Mouse (Mus musculus) liver, embryonic 11.5 days (tissue): ENCODE measurements around the gene Scfd2. TPM values are rescaled to one million over a fixed set of nuclear protein-coding genes. Genes with fewer than 3 reads are reported as not detected.
A peak's percentile ranks its signal among the peaks of the same experiment; 100 is the strongest.

Experiments
- ATAC-seq: fragments of 200-750 bp; cut with Nextera tagmentation; replicated peaks from 2 replicates; pipeline ENCODE4 v1.8.0; 2017; ENCODE audit warnings: moderate number of reproducible peaks, mild to moderate bottlenecking, moderate TSS enrichment, moderate library complexity; ENCODE audit not compliant: low FRiP score
- DNase-seq: peaks from one replicate; pipeline ENCODE4 v3.0.0-alpha.2; 2017; ENCODE audit warnings: low spot score
- H3K27ac ChIP-seq: fragments of 300-500 bp; sonication (generic); 2 replicates; pipeline ENCODE4 v1.5.1; 2014; ENCODE audit warnings: mild to moderate bottlenecking, low read depth, low read length, control low read depth
- H3K27me3 ChIP-seq: fragments of 300-500 bp; sonication (generic); replicated peaks from 2 replicates; pipeline ENCODE4 v1.6.1; 2014; ENCODE audit warnings: low read length, mixed read lengths; ENCODE audit not compliant: control insufficient read depth, insufficient read depth
- H3K36me3 ChIP-seq: fragments of 300-500 bp; sonication (generic); 2 replicates; pipeline ENCODE4 v1.6.1; 2014; ENCODE audit warnings: mild to moderate bottlenecking, low read length, moderate library complexity, mixed read lengths; ENCODE audit not compliant: control insufficient read depth, insufficient read depth
- H3K4me1 ChIP-seq: fragments of 300-500 bp; sonication (generic); replicated peaks from 2 replicates; pipeline ENCODE4 v1.6.1; 2014; ENCODE audit warnings: low read length, mixed read lengths; ENCODE audit not compliant: control insufficient read depth, insufficient read depth
- H3K4me2 ChIP-seq: fragments of 300-500 bp; sonication (generic); 2 replicates; pipeline ENCODE4 v1.6.1; 2014; ENCODE audit warnings: mild to moderate bottlenecking, control low read depth, moderate library complexity
- H3K4me3 ChIP-seq: fragments of 300-500 bp; sonication (generic); 2 replicates; pipeline ENCODE4 v1.5.1; 2014; ENCODE audit warnings: low read depth, low read length, control low read depth
- H3K9ac ChIP-seq: fragments of 300-500 bp; sonication (generic); 2 replicates; pipeline ENCODE4 v1.6.1; 2014; ENCODE audit warnings: low read depth, low read length, control low read depth
- H3K9me3 ChIP-seq: fragments of 300-500 bp; sonication (generic); 2 replicates; pipeline ENCODE4 v1.6.1; 2016; ENCODE audit warnings: low read length, inconsistent platforms, mixed read lengths; ENCODE audit not compliant: control insufficient read depth
- WGBS: fragments of 180-500 bp; shearing (Covaris S2); extraction: QIAGEN DNeasy Blood & Tissue Kit; methylation state at CpG from one replicate; pipeline ENCODE4 v1.1.7; 2014; 5-methylcytosine and 5-hydroxymethylcytosine counted together
- polyA plus RNA-seq: library from polyadenylated mRNA; unstranded; fragments of >200 nt; fragmentation: Nextera tagmentation; extraction: Ambion mirVana; gene quantifications from 2 replicates; pipeline ENCODE4 v1.2.1, GENCODE M21; 2014

Gene Scfd2
- polyA plus RNA-seq, 1 experiment from 2014 or later, result 20.7 TPM

DNA sequence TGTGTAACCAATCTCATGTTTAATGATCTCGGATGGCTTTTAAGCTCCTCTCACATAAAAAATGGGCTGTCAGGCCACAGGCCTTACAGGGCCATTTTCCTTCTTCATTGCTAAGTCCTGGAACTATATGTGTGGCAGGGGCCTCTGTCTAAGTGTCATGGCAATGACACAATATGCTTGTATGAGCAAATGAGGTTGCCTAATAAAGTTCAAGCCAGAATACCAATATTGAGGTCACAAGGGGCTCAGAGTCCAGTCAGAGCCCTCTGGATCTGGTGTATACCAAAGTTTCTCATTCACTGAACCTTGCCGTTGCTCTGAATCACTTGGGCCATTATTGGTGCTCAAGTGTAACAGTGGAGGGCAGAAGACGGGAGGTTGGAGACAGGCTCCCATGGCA, 288.9 kb downstream of the Scfd2 start:
- 68% methylated on average over 3 of the region's 3 CpGs for WGBS
- DNase-seq (no peak), ATAC-seq (no peak)
- Histone ChIP-seq H3K36me3 (no peaks in the 10 kb centered on the region), H3K27ac (no peak overlapping the region), H3K9ac (no peak overlapping the region), H3K4me1 (no peaks in the 10 kb centered on the region; the same call in 1 of the 2 replicates), H3K4me2 (no peak overlapping the region), H3K4me3 (no peak overlapping the region), H3K9me3 (no peaks in the 10 kb centered on the region), H3K27me3 (no peaks in the 10 kb centered on the region)

DNA sequence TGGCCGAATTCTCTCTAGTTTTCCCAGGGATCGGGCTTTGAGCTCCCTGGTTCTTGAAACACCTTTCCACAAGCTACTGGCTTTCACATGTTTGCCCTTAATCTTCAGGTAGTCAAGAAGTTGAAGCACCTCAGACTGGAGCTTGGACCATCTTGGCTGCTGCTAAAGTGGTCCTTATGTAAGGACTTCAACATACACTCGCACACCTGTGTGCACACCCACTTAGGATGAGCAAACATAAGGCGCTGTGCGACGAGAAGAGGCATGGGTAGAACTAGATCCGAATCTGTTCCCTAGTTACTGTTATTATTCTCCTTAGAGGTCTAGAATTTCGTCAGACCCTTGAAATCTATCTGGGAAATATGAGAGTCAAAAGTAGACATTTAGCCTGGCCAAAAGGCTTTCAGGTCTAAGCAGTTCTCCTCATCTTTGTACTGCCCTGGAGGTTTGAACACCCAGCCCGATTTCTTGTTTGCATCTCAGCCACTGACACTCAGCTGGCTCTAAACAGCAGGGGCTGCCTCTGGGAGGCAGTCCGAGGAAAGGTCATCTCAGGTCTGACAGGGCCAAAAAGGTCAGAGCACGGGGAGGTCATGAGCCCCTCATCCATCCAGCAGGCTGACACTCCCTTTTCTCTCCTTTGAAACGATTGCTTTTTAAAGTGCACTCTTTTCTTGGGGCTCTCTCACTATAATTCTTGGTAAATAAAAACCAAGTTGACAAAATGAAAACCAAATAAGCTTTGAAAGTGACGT, 290.5 kb downstream of the Scfd2 start:
- Histone ChIP-seq H3K9me3 (no peaks in the 10 kb centered on the region), H3K4me3 (no peak overlapping the region), H3K9ac (no peak overlapping the region), H3K4me2 (no peak overlapping the region), H3K4me1 (no peaks in the 10 kb centered on the region; the same call in 1 of the 2 replicates), H3K27ac (no peak overlapping the region), H3K27me3 (no peaks in the 10 kb centered on the region), H3K36me3 (no peaks in the 10 kb centered on the region)
- whole genome bisulfite sequencing, result 67% methylated on average over 13 of the region's 13 CpGs
- DNase-seq (no peak), ATAC-seq (no peak)

DNA sequence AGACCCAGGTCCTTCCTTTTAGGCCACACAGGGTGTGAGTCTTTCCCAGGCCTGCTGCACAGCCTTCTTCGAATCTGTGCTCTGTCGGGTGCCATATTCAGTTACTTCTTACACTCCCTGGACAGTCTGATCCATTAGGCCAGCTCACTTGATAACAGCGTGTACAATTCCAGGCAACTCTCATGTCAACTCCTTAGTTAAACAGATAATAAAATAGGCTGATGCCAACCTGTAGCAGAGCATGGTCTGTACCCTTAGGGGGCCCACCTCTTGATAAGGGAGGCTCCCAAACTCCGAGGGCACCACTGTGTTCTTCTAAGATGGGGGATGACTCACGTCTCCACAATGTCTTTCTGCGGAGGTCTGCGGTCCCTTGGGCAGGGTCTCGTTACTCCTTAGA, 291.3 kb downstream of the Scfd2 start:
- no peaks in the 10 kb centered on the region for H3K36me3 ChIP-seq
- no peaks in the 10 kb centered on the region; the same call in 1 of the 2 replicates for H3K4me1 ChIP-seq
- H3K27ac ChIP-seq, result no peak overlapping the region
- ATAC-seq, result no peak
- H3K4me3 ChIP-seq, result no peak overlapping the region
- H3K27me3 ChIP-seq, result no peaks in the 10 kb centered on the region
- no peak for DNase-seq
- no peak overlapping the region for H3K4me2 ChIP-seq
- no peak overlapping the region for H3K9ac ChIP-seq
- 76% methylated on average over 8 of the region's 8 CpGs for WGBS
- no peaks in the 10 kb centered on the region for H3K9me3 ChIP-seq

DNA sequence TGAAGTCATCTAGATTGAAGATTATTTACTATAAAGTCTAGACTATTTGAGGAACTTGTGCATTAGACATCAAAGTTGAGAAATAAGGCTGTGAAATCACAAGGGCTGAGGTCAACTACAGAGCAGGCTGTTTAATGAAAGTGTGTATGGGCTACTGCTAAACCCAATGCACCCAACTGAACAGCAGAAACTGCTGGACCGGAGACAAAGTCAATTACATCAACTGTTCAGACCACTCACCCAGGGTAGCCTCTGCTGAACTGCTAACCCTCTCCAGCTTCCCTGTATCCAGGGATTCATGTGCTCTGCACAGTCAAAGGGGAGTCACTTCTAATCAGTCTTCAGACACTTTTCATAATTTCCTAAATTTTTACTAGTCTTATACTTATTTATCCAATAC, 292.2 kb downstream of the Scfd2 start:
- Histone ChIP-seq H3K9me3 (no peaks in the 10 kb centered on the region), H3K27me3 (no peaks in the 10 kb centered on the region), H3K36me3 (no peaks in the 10 kb centered on the region), H3K4me2 (no peak overlapping the region), H3K4me3 (no peak overlapping the region), H3K4me1 (no peaks in the 10 kb centered on the region; the same call in 1 of the 2 replicates), H3K27ac (no peak overlapping the region), H3K9ac (no peak overlapping the region)
- ATAC-seq, result no peak
- DNase-seq, result no peak
- WGBS, result 97% methylated on average over 1 of the region's 1 CpGs

DNA sequence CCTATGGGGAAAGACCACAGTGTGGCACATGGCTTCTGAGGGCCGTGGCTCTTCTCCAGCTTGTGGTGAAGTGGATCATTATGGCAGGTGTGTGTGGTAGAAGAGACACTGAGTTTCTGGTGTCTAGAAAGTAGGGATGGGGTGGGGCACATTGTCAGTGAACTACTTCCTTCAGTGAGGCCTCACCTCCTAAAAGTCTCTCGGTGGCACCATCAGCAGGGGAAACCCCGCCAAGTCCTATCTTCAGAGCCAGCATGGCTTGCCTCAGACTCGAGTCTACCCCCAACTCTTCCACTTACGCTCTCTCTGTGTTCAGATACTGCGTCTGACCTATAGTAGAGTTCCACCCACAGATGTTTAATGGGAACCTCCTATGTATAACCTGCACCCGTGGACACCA, 297.8 kb downstream of the Scfd2 start:
- H3K27ac ChIP-seq, result no peak overlapping the region
- no peaks in the 10 kb centered on the region for H3K27me3 ChIP-seq
- no peak overlapping the region for H3K4me2 ChIP-seq
- no peak overlapping the region for H3K9ac ChIP-seq
- H3K4me1 ChIP-seq, result peaks cover 7% of the 10 kb centered on the region
- no peaks in the 10 kb centered on the region for H3K9me3 ChIP-seq
- DNase-seq (no peak), ATAC-seq (no peak)
- WGBS, result 68% methylated on average over 7 of the region's 7 CpGs
- no peak overlapping the region for H3K4me3 ChIP-seq
- H3K36me3 ChIP-seq, result no peaks in the 10 kb centered on the region

DNA sequence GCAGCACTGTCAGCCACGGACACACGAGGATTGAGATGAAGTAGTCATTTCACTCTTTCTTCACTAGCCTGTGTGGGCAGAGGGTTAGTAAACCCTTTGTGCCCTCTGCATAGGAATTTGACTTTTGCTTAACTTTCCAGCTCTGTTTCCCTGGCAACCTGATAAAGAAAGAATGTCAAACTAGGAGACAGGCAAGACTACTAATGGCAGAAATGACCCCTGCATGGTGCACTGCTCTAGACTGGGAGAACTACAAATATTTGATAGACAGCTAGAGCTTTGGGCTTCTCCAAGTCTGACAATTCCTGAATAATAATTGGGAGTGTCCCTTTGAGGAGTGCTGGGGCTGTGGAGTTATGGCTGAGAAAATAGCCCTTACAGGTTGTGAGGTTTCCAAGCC, 301.0 kb downstream of the Scfd2 start:
- no peak overlapping the region for H3K4me3 ChIP-seq
- H3K27ac ChIP-seq, result no peak overlapping the region
- DNase-seq (no peak), ATAC-seq (no peak)
- H3K9me3 ChIP-seq, result no peaks in the 10 kb centered on the region
- H3K4me2 ChIP-seq, result no peak overlapping the region
- no peaks in the 10 kb centered on the region for H3K27me3 ChIP-seq
- H3K9ac ChIP-seq, result no peak overlapping the region
- WGBS, result 58% methylated on average over 2 of the region's 2 CpGs
- no peaks in the 10 kb centered on the region for H3K36me3 ChIP-seq
- peaks cover 7% of the 10 kb centered on the region for H3K4me1 ChIP-seq

DNA sequence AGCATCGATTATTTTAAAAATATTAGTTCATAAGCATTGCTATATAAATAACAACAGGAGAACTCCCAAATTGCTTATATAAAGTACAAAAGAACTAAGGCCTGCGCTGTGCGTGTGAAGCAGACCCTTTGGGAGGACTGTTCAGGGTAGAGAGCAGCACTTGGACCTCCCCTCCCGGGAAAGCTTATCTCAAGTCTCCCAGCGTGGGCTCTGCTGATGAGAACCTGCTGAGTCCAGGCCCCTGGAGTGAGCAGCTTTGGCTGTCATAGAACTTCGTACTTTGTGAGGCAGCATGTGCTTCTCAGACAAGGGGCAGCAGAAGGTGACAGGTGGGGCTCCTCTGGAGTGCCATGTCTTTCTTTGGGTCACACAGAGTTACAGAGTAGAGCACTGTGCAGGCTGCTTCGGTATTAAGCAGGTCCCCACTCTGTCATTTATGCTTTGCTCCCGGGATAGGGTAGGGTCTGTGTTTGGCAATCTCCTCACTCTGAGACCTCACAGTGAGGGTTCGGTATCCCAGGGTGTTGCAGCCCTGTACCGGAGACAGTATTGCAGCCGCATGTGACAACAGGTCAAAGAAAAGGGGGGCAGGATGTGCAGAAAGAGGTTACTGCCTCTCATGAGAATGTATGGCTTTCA, 301.7 kb downstream of the Scfd2 start:
- WGBS, result 45% methylated on average over 11 of the region's 11 CpGs
- no peak for DNase-seq
- Histone ChIP-seq H3K4me1 (peaks cover 7% of the 10 kb centered on the region), H3K4me2 (no peak overlapping the region), H3K4me3 (no peak overlapping the region), H3K36me3 (no peaks in the 10 kb centered on the region), H3K9ac (no peak overlapping the region), H3K27ac (peak overlapping the region; percentile 37; the same call in 1 of the 2 replicates), H3K27me3 (no peaks in the 10 kb centered on the region), H3K9me3 (no peaks in the 10 kb centered on the region)
- no peak for ATAC-seq

DNA sequence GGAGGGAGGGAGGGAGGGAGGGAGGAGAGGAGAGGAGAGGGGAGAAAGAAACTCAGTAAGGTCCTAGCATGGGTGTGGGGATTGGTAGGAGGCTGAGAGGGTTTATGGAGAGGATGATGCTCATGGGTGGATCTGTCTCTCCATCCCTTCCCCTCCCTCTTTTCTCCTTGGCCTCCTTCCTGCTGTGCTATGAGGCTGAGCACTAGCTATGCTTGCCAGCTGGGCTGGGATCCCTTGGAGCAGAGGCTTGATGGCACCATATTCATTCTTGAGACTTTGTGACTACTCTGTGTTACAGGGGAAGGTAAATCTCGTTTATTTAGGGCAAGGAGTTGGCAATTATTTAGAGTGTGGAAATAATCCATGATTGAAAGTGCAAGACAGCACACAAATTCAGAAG, 302.6 kb downstream of the Scfd2 start:
- Histone ChIP-seq H3K27me3 (no peaks in the 10 kb centered on the region), H3K9me3 (no peaks in the 10 kb centered on the region), H3K36me3 (no peaks in the 10 kb centered on the region), H3K27ac (no peak overlapping the region), H3K4me3 (no peak overlapping the region), H3K9ac (no peak overlapping the region), H3K4me2 (no peak overlapping the region), H3K4me1 (peaks cover 7% of the 10 kb centered on the region)
- 51% methylated on average over 1 of the region's 1 CpGs for WGBS
- DNase-seq (no peak), ATAC-seq (no peak)

DNA sequence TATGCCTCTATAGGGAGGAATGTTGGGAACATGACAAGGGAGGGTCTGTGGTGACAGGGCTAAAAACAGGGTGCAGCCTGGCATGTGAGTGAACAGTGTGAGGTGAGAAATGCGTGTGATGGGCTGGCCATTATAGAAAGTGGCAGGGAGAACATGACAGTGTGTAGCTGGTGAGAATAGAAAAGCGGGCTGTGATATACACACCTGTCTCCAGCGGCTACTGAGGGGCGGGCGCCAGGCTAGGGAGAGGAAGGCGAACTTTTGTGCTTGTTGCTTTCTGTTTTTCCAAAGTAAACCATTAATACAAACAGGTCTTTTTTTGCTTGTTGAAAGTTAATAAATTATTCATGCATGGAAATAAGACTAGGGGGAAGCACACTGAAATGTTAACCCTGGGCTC, 304.2 kb downstream of the Scfd2 start:
- no peaks in the 10 kb centered on the region for H3K36me3 ChIP-seq
- H3K9ac ChIP-seq, result no peak overlapping the region
- H3K27ac ChIP-seq, result no peak overlapping the region
- H3K4me2 ChIP-seq, result no peak overlapping the region
- no peak overlapping the region for H3K4me3 ChIP-seq
- no peaks in the 10 kb centered on the region for H3K9me3 ChIP-seq
- ATAC-seq (no peak), DNase-seq (no peak)
- no peaks in the 10 kb centered on the region for H3K27me3 ChIP-seq
- 92% methylated on average over 6 of the region's 6 CpGs for WGBS
- H3K4me1 ChIP-seq, result peaks cover 7% of the 10 kb centered on the region
